Mouse (Mus musculus): ENCODE measurements around the gene Prss32. TPM values are rescaled to one million over a fixed set of nuclear protein-coding genes. Genes with fewer than 3 reads are reported as not detected.

Gene Prss32
- not detected for polyA plus RNA-seq (2014; fragmentation: Illumina TruSeq; extraction: RNeasy Lipid Tissue Mini Kit (QIAGEN cat#74804); ENCODE audit: low read depth, low replicate concordance)

GRCm38 (mm10) chr17:23843812-23844273 lies at the start of gene Prss32, which contains the start of gene Prss41:
Gene Prss32, plus strand, starts transcription at chr17:23843855.
Gene Prss41, minus strand, starts transcription at chr17:23844172.

DNA sequence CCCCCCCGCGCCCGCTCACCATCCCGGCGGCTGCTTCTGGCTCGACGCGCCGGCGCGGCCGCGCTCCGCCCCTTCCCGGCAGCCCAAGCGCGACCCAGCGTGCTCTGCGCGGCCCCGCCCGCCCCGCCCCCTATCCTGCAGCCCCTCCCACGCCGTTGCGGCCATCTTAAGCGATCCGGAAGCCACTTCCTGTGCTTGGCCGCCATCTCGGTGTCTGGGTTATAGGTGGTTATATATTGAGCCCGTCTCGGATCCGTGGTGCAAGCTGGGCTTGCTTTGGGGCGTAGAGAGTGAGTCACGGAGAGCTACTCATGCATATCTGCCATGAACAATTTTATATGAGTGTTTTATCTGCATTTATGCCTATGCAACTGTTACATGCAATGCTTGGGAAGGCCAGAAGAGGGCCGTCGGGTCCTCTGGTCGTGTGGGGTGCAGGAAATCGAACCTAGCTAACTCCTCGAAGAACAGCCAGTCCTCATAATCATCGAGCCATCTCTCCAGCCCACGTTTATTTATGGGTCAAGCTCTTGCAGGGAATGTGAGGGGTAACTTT lies 14.5 kb upstream of the Prss32 start, which contains the start of gene Elob:
TSS of gene Elob (minus strand) at position 73 of the 556 bp plus-strand sequence.

DNA sequence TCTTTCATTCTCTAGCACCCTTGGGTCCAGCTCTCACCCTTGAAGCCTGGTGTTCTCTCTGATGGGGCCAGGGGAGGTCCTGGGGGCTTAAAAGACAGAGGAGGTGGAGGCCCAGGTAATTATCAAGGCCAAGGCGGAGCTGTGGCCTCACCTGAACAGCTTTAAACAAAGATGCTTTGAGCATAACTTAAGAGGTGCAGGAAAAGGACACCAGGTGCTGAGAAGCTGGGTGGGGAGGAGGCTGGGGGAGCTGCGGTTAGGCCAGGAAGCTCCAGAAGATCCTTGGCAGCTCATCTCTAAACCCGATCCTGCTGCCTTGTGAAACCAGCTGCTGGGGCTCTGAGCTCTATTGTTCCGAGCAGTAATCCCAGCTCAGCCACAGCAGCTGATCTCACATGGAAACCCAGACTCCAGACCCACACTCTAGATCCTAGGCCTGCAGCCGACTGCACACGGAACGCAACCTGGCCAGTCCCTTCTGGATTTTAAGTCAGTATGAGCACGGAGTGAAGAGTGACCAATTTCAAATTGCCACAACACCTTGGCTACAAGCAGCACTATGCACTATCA lies 7.6 kb upstream of the Prss32 start, which contains the start of gene Prss33:
TSS of gene Prss33 (minus strand) at position 51 of the 570 bp plus-strand sequence.

DNA sequence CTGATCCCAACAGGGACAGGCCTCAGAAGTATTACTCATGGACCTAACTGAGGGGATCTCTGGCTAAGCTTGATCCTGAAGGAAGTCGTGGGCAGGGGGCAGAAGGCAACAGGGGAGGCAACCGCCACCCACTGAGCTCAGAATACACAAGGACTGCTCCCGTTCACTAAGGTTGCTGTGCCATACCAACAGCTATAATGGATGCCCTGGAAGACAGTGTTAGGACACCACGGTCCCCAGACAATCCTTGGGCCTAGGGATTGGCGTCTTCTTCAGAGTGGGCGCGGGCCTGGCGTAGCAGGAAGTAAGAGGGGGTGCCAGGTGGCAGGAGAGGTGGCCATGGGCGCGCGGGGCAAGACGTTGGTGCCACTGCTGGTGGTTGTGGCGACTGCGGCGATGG lies 24.1 kb downstream of the Prss32 start, which contains the start of gene Prss21:
TSS of gene Prss21 (plus strand) at position 301 of the 400 bp plus-strand sequence.

GRCm38 (mm10) chr17:23880576-23880975 lies 36.9 kb downstream of the Prss32 start, which contains the start of the genes Dcpp1 and Dcpp2:
Gene Dcpp1, plus strand, starts transcription at chr17:23880876.
Gene Dcpp2, plus strand, starts transcription at chr17:23880880.

Other genes starting within 250 kb of the Prss32 start
- gene Zfp13, start 244.4 kb upstream of the Prss32 start, polyA plus RNA-seq (2014; fragmentation: Illumina TruSeq; extraction: RNeasy Lipid Tissue Mini Kit (QIAGEN cat#74804); ENCODE audit: low read depth, low replicate concordance), result 2.5 TPM
- gene Zscan10, start 243.0 kb upstream of the Prss32 start, polyA plus RNA-seq (2014; fragmentation: Illumina TruSeq; extraction: RNeasy Lipid Tissue Mini Kit (QIAGEN cat#74804); ENCODE audit: low read depth, low replicate concordance), result 0.41 TPM
- 0.14 TPM for gene Mmp25, start 198.6 kb upstream of the Prss32 start, polyA plus RNA-seq (2014; fragmentation: Illumina TruSeq; extraction: RNeasy Lipid Tissue Mini Kit (QIAGEN cat#74804); ENCODE audit: low read depth, low replicate concordance)
- gene Bicdl2, start 183.3 kb upstream of the Prss32 start, polyA plus RNA-seq (2014; fragmentation: Illumina TruSeq; extraction: RNeasy Lipid Tissue Mini Kit (QIAGEN cat#74804); ENCODE audit: low read depth, low replicate concordance), result not detected
- gene Hcfc1r1, start 170.3 kb upstream of the Prss32 start, polyA plus RNA-seq (2014; fragmentation: Illumina TruSeq; extraction: RNeasy Lipid Tissue Mini Kit (QIAGEN cat#74804); ENCODE audit: low read depth, low replicate concordance), result 3.5 TPM
- 1.3 TPM for gene Thoc6, start 170.0 kb upstream of the Prss32 start, polyA plus RNA-seq (2014; fragmentation: Illumina TruSeq; extraction: RNeasy Lipid Tissue Mini Kit (QIAGEN cat#74804); ENCODE audit: low read depth, low replicate concordance)
- gene Tnfrsf12a, start 166.4 kb upstream of the Prss32 start, polyA plus RNA-seq (2014; fragmentation: Illumina TruSeq; extraction: RNeasy Lipid Tissue Mini Kit (QIAGEN cat#74804); ENCODE audit: low read depth, low replicate concordance), result not detected
- not detected for gene Cldn6, start 164.6 kb upstream of the Prss32 start, polyA plus RNA-seq (2014; fragmentation: Illumina TruSeq; extraction: RNeasy Lipid Tissue Mini Kit (QIAGEN cat#74804); ENCODE audit: low read depth, low replicate concordance)
- not detected for gene Cldn9, start 159.8 kb upstream of the Prss32 start, polyA plus RNA-seq (2014; fragmentation: Illumina TruSeq; extraction: RNeasy Lipid Tissue Mini Kit (QIAGEN cat#74804); ENCODE audit: low read depth, low replicate concordance)
- 0.87 TPM for gene 1520401A03Rik, start 121.1 kb upstream of the Prss32 start, polyA plus RNA-seq (2014; fragmentation: Illumina TruSeq; extraction: RNeasy Lipid Tissue Mini Kit (QIAGEN cat#74804); ENCODE audit: low read depth, low replicate concordance)
- 1.9 TPM for gene Pkmyt1, start 117.5 kb upstream of the Prss32 start, polyA plus RNA-seq (2014; fragmentation: Illumina TruSeq; extraction: RNeasy Lipid Tissue Mini Kit (QIAGEN cat#74804); ENCODE audit: low read depth, low replicate concordance)
- not detected for gene Paqr4, start 103.0 kb upstream of the Prss32 start, polyA plus RNA-seq (2014; fragmentation: Illumina TruSeq; extraction: RNeasy Lipid Tissue Mini Kit (QIAGEN cat#74804); ENCODE audit: low read depth, low replicate concordance)
- not detected for gene Kremen2, start 98.0 kb upstream of the Prss32 start, polyA plus RNA-seq (2014; fragmentation: Illumina TruSeq; extraction: RNeasy Lipid Tissue Mini Kit (QIAGEN cat#74804); ENCODE audit: low read depth, low replicate concordance)
- 7.3 TPM for gene Flywch1, start 72.3 kb upstream of the Prss32 start, polyA plus RNA-seq (2014; fragmentation: Illumina TruSeq; extraction: RNeasy Lipid Tissue Mini Kit (QIAGEN cat#74804); ENCODE audit: low read depth, low replicate concordance)
- gene Flywch2, start 57.8 kb upstream of the Prss32 start, polyA plus RNA-seq (2014; fragmentation: Illumina TruSeq; extraction: RNeasy Lipid Tissue Mini Kit (QIAGEN cat#74804); ENCODE audit: low read depth, low replicate concordance), result 1.9 TPM
- gene Srrm2, start 53.3 kb upstream of the Prss32 start, polyA plus RNA-seq (2014; fragmentation: Illumina TruSeq; extraction: RNeasy Lipid Tissue Mini Kit (QIAGEN cat#74804); ENCODE audit: low read depth, low replicate concordance), result 89.6 TPM
- gene Elob, start 14.7 kb upstream of the Prss32 start, polyA plus RNA-seq (2014; fragmentation: Illumina TruSeq; extraction: RNeasy Lipid Tissue Mini Kit (QIAGEN cat#74804); ENCODE audit: low read depth, low replicate concordance), result 40.8 TPM
- not detected for gene Prss33, start 7.8 kb upstream of the Prss32 start, polyA plus RNA-seq (2014; fragmentation: Illumina TruSeq; extraction: RNeasy Lipid Tissue Mini Kit (QIAGEN cat#74804); ENCODE audit: low read depth, low replicate concordance)
- gene Prss41, start 317 bp downstream of the Prss32 start, polyA plus RNA-seq (2014; fragmentation: Illumina TruSeq; extraction: RNeasy Lipid Tissue Mini Kit (QIAGEN cat#74804); ENCODE audit: low read depth, low replicate concordance), result 2.3 TPM
- gene Prss21, start 24.2 kb downstream of the Prss32 start, polyA plus RNA-seq (2014; fragmentation: Illumina TruSeq; extraction: RNeasy Lipid Tissue Mini Kit (QIAGEN cat#74804); ENCODE audit: low read depth, low replicate concordance), result 34.8 TPM
- not detected for gene Dcpp1, start 37.0 kb downstream of the Prss32 start, polyA plus RNA-seq (2014; fragmentation: Illumina TruSeq; extraction: RNeasy Lipid Tissue Mini Kit (QIAGEN cat#74804); ENCODE audit: low read depth, low replicate concordance)
- gene Dcpp2, start 37.0 kb downstream of the Prss32 start, polyA plus RNA-seq (2014; fragmentation: Illumina TruSeq; extraction: RNeasy Lipid Tissue Mini Kit (QIAGEN cat#74804); ENCODE audit: low read depth, low replicate concordance), result not detected
- not detected for gene Dcpp3, start 73.6 kb downstream of the Prss32 start, polyA plus RNA-seq (2014; fragmentation: Illumina TruSeq; extraction: RNeasy Lipid Tissue Mini Kit (QIAGEN cat#74804); ENCODE audit: low read depth, low replicate concordance)
- not detected for gene Sbp, start 97.8 kb downstream of the Prss32 start, polyA plus RNA-seq (2014; fragmentation: Illumina TruSeq; extraction: RNeasy Lipid Tissue Mini Kit (QIAGEN cat#74804); ENCODE audit: low read depth, low replicate concordance)
- gene Sbpl, start 111.4 kb downstream of the Prss32 start, polyA plus RNA-seq (2014; fragmentation: Illumina TruSeq; extraction: RNeasy Lipid Tissue Mini Kit (QIAGEN cat#74804); ENCODE audit: low read depth, low replicate concordance), result not detected
- not detected for gene Prss30, start 136.7 kb downstream of the Prss32 start, polyA plus RNA-seq (2014; fragmentation: Illumina TruSeq; extraction: RNeasy Lipid Tissue Mini Kit (QIAGEN cat#74804); ENCODE audit: low read depth, low replicate concordance)
- not detected for gene Prss22, start 154.2 kb downstream of the Prss32 start, polyA plus RNA-seq (2014; fragmentation: Illumina TruSeq; extraction: RNeasy Lipid Tissue Mini Kit (QIAGEN cat#74804); ENCODE audit: low read depth, low replicate concordance)
- gene Prss27, start 194.3 kb downstream of the Prss32 start, polyA plus RNA-seq (2014; fragmentation: Illumina TruSeq; extraction: RNeasy Lipid Tissue Mini Kit (QIAGEN cat#74804); ENCODE audit: low read depth, low replicate concordance), result not detected
- gene Kctd5, start 229.6 kb downstream of the Prss32 start, polyA plus RNA-seq (2014; fragmentation: Illumina TruSeq; extraction: RNeasy Lipid Tissue Mini Kit (QIAGEN cat#74804); ENCODE audit: low read depth, low replicate concordance), result 19.6 TPM